Mouse (Mus musculus): ENCODE results near the gene Sdccag8.
"Not testable (repeated sequence)": the region's sequence is repeated elsewhere in the genome, so short reads cannot be mapped to it uniquely, and the experiment has no call there.

Gene Sdccag8

GRCm38 (mm10) chr1:176879614-176880013, 65.2 kb downstream of the Sdccag8 start:
- no peak for DNase-seq

GRCm38 (mm10) chr1:176880101-176880500, 65.6 kb downstream of the Sdccag8 start:
- no peak for DNase-seq

- DNase-seq: no peak
Observed at GRCm38 (mm10) chr1:176880943-176881342, 66.5 kb downstream of the Sdccag8 start.

GRCm38 (mm10) chr1:176885207-176885933, 70.9 kb downstream of the Sdccag8 start:
- DNase-seq: no peak

GRCm38 (mm10) chr1:176886002-176886401, 71.5 kb downstream of the Sdccag8 start:
- DNase-seq: no peak

- DNase-seq: no peak
Observed at GRCm38 (mm10) chr1:176903741-176904140, 89.3 kb downstream of the Sdccag8 start.

GRCm38 (mm10) chr1:176915946-176916345, 101.5 kb downstream of the Sdccag8 start:
- no peak for DNase-seq

- DNase-seq: no peak
Observed at GRCm38 (mm10) chr1:176919486-176919885, 105.0 kb downstream of the Sdccag8 start.

GRCm38 (mm10) chr1:176922842-176923241, 108.4 kb downstream of the Sdccag8 start:
- DNase-seq: no peak

- DNase-seq: no peak
Observed at GRCm38 (mm10) chr1:176926009-176926408, 111.5 kb downstream of the Sdccag8 start.

- no peak for DNase-seq
Observed at GRCm38 (mm10) chr1:176927312-176927711, 112.9 kb downstream of the Sdccag8 start.

- no peak for DNase-seq
Observed at GRCm38 (mm10) chr1:176929710-176930109, 115.2 kb downstream of the Sdccag8 start.

- no peak for DNase-seq
Observed at GRCm38 (mm10) chr1:176930574-176930973, 116.1 kb downstream of the Sdccag8 start.

- DNase-seq: no peak
Observed at GRCm38 (mm10) chr1:176930981-176931500, 116.6 kb downstream of the Sdccag8 start.

GRCm38 (mm10) chr1:176931511-176931910, 117.1 kb downstream of the Sdccag8 start:
- DNase-seq: no peak

GRCm38 (mm10) chr1:176932320-176932950, 118.0 kb downstream of the Sdccag8 start:
- DNase-seq: no peak

GRCm38 (mm10) chr1:176933319-176933718, 118.9 kb downstream of the Sdccag8 start:
- DNase-seq: no peak

- DNase-seq: no peak
Observed at GRCm38 (mm10) chr1:176934043-176934762, 119.7 kb downstream of the Sdccag8 start.

GRCm38 (mm10) chr1:176939901-176940341, 125.5 kb downstream of the Sdccag8 start:
- DNase-seq: no peak

GRCm38 (mm10) chr1:176941286-176941990, 127.0 kb downstream of the Sdccag8 start:
- DNase-seq: not testable (repeated sequence)

GRCm38 (mm10) chr1:176943126-176943525, 128.7 kb downstream of the Sdccag8 start:
- no peak for DNase-seq

- no peak for DNase-seq
Observed at GRCm38 (mm10) chr1:176943987-176944386, 129.5 kb downstream of the Sdccag8 start.
